Mouse (Mus musculus) bone marrow, adult 2 months (tissue): ENCODE data around the gene Zc3hav1. TPM values are rescaled to one million over a fixed set of nuclear protein-coding genes. Genes with fewer than 3 reads are reported as not detected.

Source experiments
- H3K27ac ChIP-seq: fragments of 200-500 bp; 2 replicates; pipeline ENCODE4 v1.5.1; 2012; ENCODE audit warnings: low read depth, mild to moderate bottlenecking, control low read depth, inconsistent platforms, low read length; ENCODE audit not compliant: control insufficient read depth, poor library complexity, insufficient read depth
- H3K4me1 ChIP-seq: fragments of 200-500 bp; 2 replicates; pipeline ENCODE4 v1.6.1; 2011; ENCODE audit warnings: low read length; ENCODE audit not compliant: control insufficient read depth, insufficient read depth
- H3K4me3 ChIP-seq: fragments of 200-500 bp; replicated peaks from 2 replicates; pipeline ENCODE3; 2011; ENCODE audit warnings: mild to moderate bottlenecking, low read depth, low read length, control low read depth; ENCODE audit not compliant: control insufficient read depth
- CTCF ChIP-seq: fragments of 200-500 bp; IDR thresholded peaks from 2 replicates; pipeline ENCODE4 v1.5.1; 2011; ENCODE audit warnings: low read length, control low read depth; ENCODE audit not compliant: control insufficient read depth, insufficient read depth
- POLR2A ChIP-seq: fragments of 200-500 bp; IDR thresholded peaks from 2 replicates; pipeline ENCODE4 v1.6.1; 2011; ENCODE audit warnings: low read depth, mild to moderate bottlenecking, control low read depth, low read length, borderline replicate concordance; ENCODE audit not compliant: control insufficient read depth
- WGBS: fragments of 180-500 bp; shearing (Covaris S2); methylation state at CpG from one replicate; pipeline ENCODE4 v1.1.7; 2018; 5-methylcytosine and 5-hydroxymethylcytosine counted together
- polyA plus RNA-seq: library from polyadenylated mRNA; stranded (reverse); fragments of >200 nt; gene quantifications from 2 replicates; pipeline ENCODE4 v1.2.4, GENCODE M21; 2011; ENCODE audit warnings: low replicate concordance; ENCODE audit not compliant: missing spikeins, insufficient read depth, insufficient read length

The Zc3hav1 gene
- polyA plus RNA-seq, 1 experiment: 46.8 TPM

GRCm38 (mm10) chr6:38347875-38348274 is 6.5 kb downstream of the Zc3hav1 start:
- 77% methylated on average over 5 of the region's 5 CpGs for WGBS
- TF ChIP-seq CTCF (no peak), POLR2A (no peak)
- Histone ChIP-seq H3K4me3 (no peak overlapping the region), H3K27ac (no peak overlapping the region), H3K4me1 (peaks cover 8% of the 10 kb centered on the region)

- Histone ChIP-seq H3K27ac (peak overlapping the region; percentile 89), H3K4me1 (peaks cover 9% of the 10 kb centered on the region), H3K4me3 (peak overlapping the region; percentile 31)
- 19% methylated on average over 7 of the region's 7 CpGs for WGBS
- no peak for TF ChIP-seq CTCF
- TF ChIP-seq POLR2A: no peak
Measured at GRCm38 (mm10) chr6:38345796-38346195, 8.6 kb downstream of the Zc3hav1 start.

- H3K4me1 ChIP-seq: peaks cover 7% of the 10 kb centered on the region
- TF ChIP-seq POLR2A: no peak
- TF ChIP-seq CTCF: no peak
- peak overlapping the region; percentile 55 for H3K27ac ChIP-seq
- H3K4me3 ChIP-seq: no peak overlapping the region
- 61% methylated on average over 7 of the region's 7 CpGs for WGBS
Measured at GRCm38 (mm10) chr6:38344006-38344670, 10.3 kb downstream of the Zc3hav1 start.

- H3K4me3 ChIP-seq: no peak overlapping the region
- TF ChIP-seq CTCF (no peak), POLR2A (no peak)
- peak overlapping the region; percentile 47 for H3K27ac ChIP-seq
- H3K4me1 ChIP-seq: peaks cover 7% of the 10 kb centered on the region
- WGBS: 34% methylated on average over 3 of the region's 3 CpGs
Measured at GRCm38 (mm10) chr6:38343581-38343980, 10.8 kb downstream of the Zc3hav1 start.

GRCm38 (mm10) chr6:38342666-38342992 is 11.8 kb downstream of the Zc3hav1 start:
- Histone ChIP-seq H3K4me3 (peak overlapping the region; percentile 59), H3K27ac (peak overlapping the region; percentile 92), H3K4me1 (peaks cover 7% of the 10 kb centered on the region)
- TF ChIP-seq CTCF (no peak), POLR2A (no peak)
- WGBS: 10% methylated on average over 8 of the region's 8 CpGs

- TF ChIP-seq POLR2A (no peak), CTCF (no peak)
- 10% methylated on average over 11 of the region's 11 CpGs for WGBS
- H3K4me1 ChIP-seq: peaks cover 7% of the 10 kb centered on the region
- H3K27ac ChIP-seq: peak overlapping the region; percentile 92
- H3K4me3 ChIP-seq: peak overlapping the region; percentile 59
Measured at GRCm38 (mm10) chr6:38341751-38342665, 12.4 kb downstream of the Zc3hav1 start.

GRCm38 (mm10) chr6:38339078-38339477 is 15.3 kb downstream of the Zc3hav1 start:
- Histone ChIP-seq H3K4me1 (peaks cover 4% of the 10 kb centered on the region), H3K27ac (no peak overlapping the region), H3K4me3 (no peak overlapping the region)
- TF ChIP-seq POLR2A: no peak
- no peak for TF ChIP-seq CTCF
- WGBS: 70% methylated on average over 2 of the region's 2 CpGs

GRCm38 (mm10) chr6:38337951-38338350 is 16.5 kb downstream of the Zc3hav1 start:
- no peak overlapping the region for H3K4me3 ChIP-seq
- H3K4me1 ChIP-seq: peaks cover 2% of the 10 kb centered on the region; the same call in 1 of the 2 replicates
- TF ChIP-seq POLR2A (no peak), CTCF (no peak)
- WGBS: 79% methylated on average over 6 of the region's 6 CpGs
- no peak overlapping the region for H3K27ac ChIP-seq
